Mouse (Mus musculus) frontal cortex, adult (tissue): ENCODE measurements at regions not wholly inside any gene's neighbourhood (a gene's known extent, or its start where the extent isn't known, plus 50 kb on each side); places are given as distances from the start of the nearest gene placed in this dataset.
"Not testable (repeated sequence)": the region's sequence is repeated elsewhere in the genome, so short reads cannot be mapped to it uniquely, and the experiment has no call there.

ENCODE experiments used
- ATAC-seq: cut with Nextera tagmentation; 2 replicates; pipeline ENCODE4 v1.9.2; 2017; ENCODE audit warnings: mild to moderate bottlenecking, moderate library complexity, mixed read lengths; ENCODE audit not compliant: low TSS enrichment

DNA sequence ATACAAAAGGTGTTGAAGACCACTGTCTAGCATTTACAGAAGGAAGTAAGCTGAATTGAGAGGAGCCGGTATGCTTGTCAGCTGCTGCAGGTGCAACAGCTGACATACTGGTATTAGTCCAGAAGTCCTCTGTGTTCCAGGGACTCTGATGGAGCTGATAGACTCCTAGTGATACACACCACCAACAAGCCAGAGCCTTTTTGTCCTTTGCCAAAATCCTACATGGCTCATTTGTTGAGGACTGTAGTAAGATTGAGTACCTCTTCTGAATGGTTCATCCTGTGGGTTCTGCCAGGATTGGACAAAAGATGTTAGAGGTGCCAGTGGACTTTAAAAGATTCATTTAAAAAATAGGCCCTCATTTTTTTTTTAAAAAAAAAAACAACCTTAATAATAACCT, 129.4 kb upstream of the Tmem185a start:
- no peak; the same call in 1 of the 2 replicates for ATAC-seq

DNA sequence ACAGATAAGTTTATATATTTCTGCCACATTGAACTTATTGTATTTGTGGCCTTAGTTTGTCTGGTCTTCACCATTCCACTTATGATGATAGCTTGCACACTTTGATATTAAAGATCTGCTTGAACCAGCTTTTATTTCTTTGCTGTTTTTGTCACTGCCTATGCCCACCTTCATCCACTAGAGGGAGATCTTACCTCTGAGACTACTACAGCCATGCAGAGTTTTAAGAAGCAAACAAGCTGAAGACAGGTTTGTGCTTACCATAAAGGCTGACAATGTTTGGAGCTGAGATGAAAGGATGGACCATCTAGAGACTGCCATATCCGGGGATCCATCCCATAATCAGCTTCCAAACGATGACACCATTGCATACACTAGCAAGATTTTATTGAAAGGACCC, 105.4 kb upstream of the Tmem185a start:
- peak; percentile 90 for ATAC-seq

DNA sequence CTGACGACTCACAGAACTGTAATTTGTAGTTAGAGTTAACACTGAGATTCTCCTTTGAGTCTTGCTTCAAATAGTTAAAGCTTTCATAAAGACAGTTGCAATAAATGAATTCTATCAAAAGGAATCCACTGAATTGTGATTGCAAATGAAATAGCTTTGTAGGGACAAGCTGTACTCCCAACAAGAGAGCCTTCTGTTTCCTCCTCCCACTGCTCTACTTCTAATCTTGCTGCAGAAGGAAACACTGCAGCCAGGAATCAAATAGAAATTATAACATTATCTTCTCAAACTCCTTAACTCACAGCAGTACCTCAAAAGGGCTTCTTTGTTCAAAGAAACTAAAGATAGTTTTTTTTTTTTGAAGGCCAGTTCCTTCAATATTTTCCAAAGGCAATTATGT, 103.2 kb upstream of the Tmem185a start:
- ATAC-seq = peak; percentile 83

DNA sequence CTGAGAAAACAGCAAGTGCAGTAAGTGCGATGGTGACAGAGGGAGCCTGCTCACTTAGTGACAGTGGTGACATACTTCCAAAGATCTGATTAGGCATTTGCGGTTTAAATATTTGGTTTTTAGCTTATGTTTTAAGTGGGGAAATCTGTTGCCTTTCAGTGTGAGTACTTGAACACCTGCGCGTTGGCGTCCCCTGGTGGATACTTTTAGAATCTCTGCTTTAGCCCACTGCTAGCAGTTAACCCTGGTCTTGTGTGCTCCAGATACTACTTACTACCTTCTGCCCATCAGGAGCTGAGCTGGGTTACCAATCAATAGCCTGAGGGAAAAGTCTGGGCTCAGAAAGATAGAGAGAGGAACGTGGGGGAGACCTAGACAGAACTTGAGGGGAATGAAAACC, 97.3 kb upstream of the Tmem185a start:
- ATAC-seq = peak; percentile 90

DNA sequence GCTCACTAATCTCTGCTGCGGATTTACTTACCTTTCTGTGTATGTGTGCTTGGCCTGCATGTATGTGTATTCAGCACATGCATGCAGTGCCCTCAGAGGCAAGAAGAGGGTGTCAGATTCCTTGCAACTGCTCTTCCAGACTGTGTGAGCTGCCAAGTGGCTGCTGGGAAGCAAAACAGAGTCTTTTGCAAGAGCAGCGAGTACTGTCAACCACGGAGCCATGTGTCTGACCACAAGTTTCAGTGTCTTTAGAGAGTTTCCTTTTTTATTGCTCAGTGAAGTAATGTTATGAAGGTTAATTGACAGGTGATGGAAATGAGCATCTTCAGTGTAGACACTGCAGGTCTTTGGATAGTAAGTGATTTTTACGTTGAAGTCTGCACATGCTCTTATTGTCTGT, 93.6 kb upstream of the Tmem185a start:
- ATAC-seq = not testable (repeated sequence)

DNA sequence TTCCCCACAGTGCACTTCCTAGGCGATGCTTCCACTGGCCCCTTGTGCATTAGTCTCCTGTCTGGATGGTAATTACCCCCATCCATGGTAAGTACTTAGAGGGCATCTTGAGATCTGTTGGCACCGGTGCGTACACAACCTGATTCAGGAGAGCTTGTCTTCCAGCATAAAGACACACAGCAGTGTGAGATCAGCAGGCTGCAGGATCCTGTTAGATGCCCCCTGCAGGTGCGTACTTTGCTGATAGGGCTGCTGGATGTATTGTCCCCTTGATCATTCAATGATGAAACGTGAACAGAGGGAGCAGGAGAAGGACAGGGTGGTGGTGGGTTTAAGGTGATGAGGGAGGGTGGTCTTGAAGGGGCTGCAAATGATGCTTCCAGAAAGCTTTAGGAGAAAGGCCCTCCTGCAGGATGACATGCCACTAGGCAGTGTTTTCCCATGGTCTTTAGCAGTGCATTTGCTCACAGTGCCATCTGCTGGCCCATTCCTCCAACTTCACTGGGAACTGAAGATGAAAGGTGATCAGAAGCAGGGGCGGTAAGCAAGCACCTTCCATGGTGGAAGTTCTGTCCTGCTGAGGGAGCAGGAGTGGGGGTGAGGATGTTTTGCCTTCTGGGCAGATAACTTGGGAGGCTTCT, 92.5 kb upstream of the Tmem185a start:
- peak; percentile 95 for ATAC-seq
